Mouse (Mus musculus) limb, embryonic 14.5 days (tissue): ENCODE measurements around the gene Map7d1. TPM values are rescaled to one million over a fixed set of nuclear protein-coding genes. Genes with fewer than 3 reads are reported as not detected.
"Not testable (repeated sequence)": the region's sequence is repeated elsewhere in the genome, so short reads cannot be mapped to it uniquely, and the experiment has no call there.

ENCODE experiments used
- ATAC-seq: fragments of 200-750 bp; cut with Nextera tagmentation; 2 replicates; pipeline ENCODE4 v1.8.0; 2017; ENCODE audit warnings: low read depth, moderate number of reproducible peaks, moderate TSS enrichment; ENCODE audit not compliant: low FRiP score
- DNase-seq: peaks from one replicate; pipeline ENCODE4 v3.0.0-alpha.2; 2015; ENCODE audit warnings: low spot score
- H3K27ac ChIP-seq: fragments of 300-500 bp; sonication (generic); replicated peaks from 2 replicates; pipeline ENCODE4 v1.5.1; 2014; ENCODE audit warnings: low read depth, mild to moderate bottlenecking, low read length, moderate library complexity, mixed read lengths
- H3K27me3 ChIP-seq: fragments of 300-500 bp; sonication (generic); 2 replicates; pipeline ENCODE4 v1.6.1; 2014; ENCODE audit warnings: low read length, mixed read lengths; ENCODE audit not compliant: control insufficient read depth, insufficient read depth
- H3K36me3 ChIP-seq: fragments of 300-500 bp; sonication (generic); 2 replicates; pipeline ENCODE4 v1.6.1; 2014; ENCODE audit warnings: mild to moderate bottlenecking, low read length, moderate library complexity, mixed read lengths; ENCODE audit not compliant: control insufficient read depth, insufficient read depth
- H3K4me1 ChIP-seq: fragments of 300-500 bp; sonication (generic); 2 replicates; pipeline ENCODE4 v1.6.1; 2014; ENCODE audit warnings: antibody characterized with exemption, low read length, mixed read lengths; ENCODE audit not compliant: control insufficient read depth, insufficient read depth
- H3K4me2 ChIP-seq: fragments of 300-500 bp; sonication (generic); replicated peaks from 2 replicates; pipeline ENCODE4 v1.6.1; 2014; ENCODE audit warnings: low read depth, mild to moderate bottlenecking, low read length, moderate library complexity; ENCODE audit not compliant: severe bottlenecking
- H3K4me3 ChIP-seq: fragments of 300-500 bp; sonication (generic); replicated peaks from 2 replicates; pipeline ENCODE4 v1.5.1; 2014; ENCODE audit warnings: low read length
- H3K9ac ChIP-seq: fragments of 300-500 bp; sonication (generic); 2 replicates; pipeline ENCODE4 v1.6.1; 2014; ENCODE audit warnings: mild to moderate bottlenecking, low read depth, low read length, moderate library complexity; ENCODE audit not compliant: severe bottlenecking
- H3K9me3 ChIP-seq: fragments of 300-500 bp; sonication (generic); 2 replicates; pipeline ENCODE4 v1.6.1; 2016; ENCODE audit warnings: low read length; ENCODE audit not compliant: control insufficient read depth
- POLR2A ChIP-seq: fragments of 200-500 bp; IDR thresholded peaks from 2 replicates; pipeline ENCODE4 v1.8.0; 2012; ENCODE audit warnings: inconsistent platforms, mild to moderate bottlenecking, moderate library complexity, borderline replicate concordance; ENCODE audit not compliant: insufficient read depth, insufficient read length; ENCODE audit errors: extremely low read depth
- WGBS: fragments of 180-500 bp; shearing (Covaris S2); extraction: QIAGEN DNeasy Blood & Tissue Kit; methylation state at CpG from one replicate; pipeline ENCODE4 v1.1.7; 2014; 5-methylcytosine and 5-hydroxymethylcytosine counted together
- polyA plus RNA-seq, 2 experiments: library from polyadenylated mRNA; depleted of rRNA in 1 of 2; stranded (reverse) in 1 of 2; unstranded in 1 of 2; fragments of >200 nt; fragmentation: Nextera tagmentation in 1 of 2; extraction: Ambion mirVana in 1 of 2; gene quantifications; 2 replicates each; pipeline versions ENCODE4 v1.2.1 to v1.2.3; 2012 to 2014

The Map7d1 gene
- polyA plus RNA-seq, 2 experiments, result 58.3 to 113 TPM

- H3K4me3 ChIP-seq, result no peak overlapping the region
- DNase-seq (no peak), ATAC-seq (no peak)
- no peaks in the 10 kb centered on the region for H3K4me1 ChIP-seq
- H3K36me3 ChIP-seq, result peaks cover 17% of the 10 kb centered on the region
- peak overlapping the region; percentile 44; the same call in 1 of the 2 replicates for H3K4me2 ChIP-seq
- no peak overlapping the region for H3K27ac ChIP-seq
- 54% methylated on average over 12 of the region's 12 CpGs for WGBS
- no peak for TF ChIP-seq POLR2A
- no peaks in the 10 kb centered on the region for H3K9me3 ChIP-seq
- H3K9ac ChIP-seq, result no peak overlapping the region
- H3K27me3 ChIP-seq, result no peaks in the 10 kb centered on the region
These were observed 29.5 kb downstream of the Map7d1 start for GRCm38 (mm10) chr4:126226640-126227039.

GRCm38 (mm10) chr4:126222631-126223030 lies 33.5 kb downstream of the Map7d1 start:
- H3K4me2 ChIP-seq, result no peak overlapping the region
- H3K9me3 ChIP-seq, result no peaks in the 10 kb centered on the region
- H3K36me3 ChIP-seq, result no peaks in the 10 kb centered on the region
- H3K27me3 ChIP-seq, result no peaks in the 10 kb centered on the region
- no peak overlapping the region for H3K9ac ChIP-seq
- 82% methylated on average over 11 of the region's 11 CpGs for WGBS
- no peak for TF ChIP-seq POLR2A
- no peak overlapping the region for H3K27ac ChIP-seq
- H3K4me1 ChIP-seq, result no peaks in the 10 kb centered on the region
- ATAC-seq (no peak), DNase-seq (no peak)
- no peak overlapping the region for H3K4me3 ChIP-seq

- Histone ChIP-seq H3K9me3 (no peaks in the 10 kb centered on the region), H3K27ac (no peak overlapping the region), H3K4me3 (no peak overlapping the region), H3K36me3 (no peaks in the 10 kb centered on the region), H3K27me3 (no peaks in the 10 kb centered on the region), H3K4me1 (no peaks in the 10 kb centered on the region), H3K4me2 (no peak overlapping the region), H3K9ac (no peak overlapping the region)
- 92% methylated on average over 10 of the region's 10 CpGs for WGBS
- DNase-seq (no peak), ATAC-seq (no peak)
- no peak for TF ChIP-seq POLR2A
These were observed 36.1 kb downstream of the Map7d1 start for GRCm38 (mm10) chr4:126220045-126220444.

GRCm38 (mm10) chr4:126219540-126219939 lies 36.6 kb downstream of the Map7d1 start:
- H3K4me2 ChIP-seq, H3K27ac ChIP-seq, H3K4me1 ChIP-seq, H3K9me3 ChIP-seq, H3K4me3 ChIP-seq, DNase-seq, ATAC-seq, H3K9ac ChIP-seq, H3K36me3 ChIP-seq, H3K27me3 ChIP-seq: not testable (repeated sequence)
- WGBS, result 76% methylated on average over 3 of the region's 3 CpGs

- Histone ChIP-seq H3K9me3 (no peaks in the 10 kb centered on the region), H3K27me3 (no peaks in the 10 kb centered on the region), H3K4me3 (no peak overlapping the region), H3K4me1 (no peaks in the 10 kb centered on the region), H3K27ac (no peak overlapping the region), H3K36me3 (no peaks in the 10 kb centered on the region), H3K4me2 (no peak overlapping the region), H3K9ac (no peak overlapping the region)
- ATAC-seq (no peak), DNase-seq (no peak)
- 77% methylated on average over 6 of the region's 6 CpGs for WGBS
- no peak for TF ChIP-seq POLR2A
These were observed 38.4 kb downstream of the Map7d1 start for GRCm38 (mm10) chr4:126217771-126218170.

GRCm38 (mm10) chr4:126207081-126207480 lies 49.1 kb downstream of the Map7d1 start:
- no peaks in the 10 kb centered on the region for H3K36me3 ChIP-seq
- H3K9ac ChIP-seq, result no peak overlapping the region
- H3K4me3 ChIP-seq, result no peak overlapping the region
- H3K4me1 ChIP-seq, result peaks cover 17% of the 10 kb centered on the region
- no peak overlapping the region for H3K27ac ChIP-seq
- no peak for ATAC-seq
- no peak for TF ChIP-seq POLR2A
- H3K9me3 ChIP-seq, result no peaks in the 10 kb centered on the region
- no peak for DNase-seq
- no peaks in the 10 kb centered on the region for H3K27me3 ChIP-seq
- 61% methylated on average over 6 of the region's 6 CpGs for WGBS
- no peak overlapping the region for H3K4me2 ChIP-seq
